ENCODE assay signal across 16 mouse cellular contexts in genomic region chr10:125984473-125985035, GRCm38 (mm10).
"Had no signal": no experiment of that assay in that cellular context is flagged by ENCODE, and none has a peak within 500 bp of the region (broad histone marks: within the 10 kb centered on the region; RNA-seq: fewer than 3 reads in every experiment).

No protein-coding gene starts in this region.

- H3K27me3 ChIP-seq: limb, embryonic 13.5 days; liver, embryonic 15.5 days; midbrain, embryonic 13.5 days; neural tube, embryonic 15.5 days had no signal

- H3K4me2 ChIP-seq: limb, embryonic 13.5 days; liver, embryonic 11.5 days; liver, embryonic 15.5 days; midbrain, embryonic 13.5 days; neural tube, embryonic 15.5 days had no signal

- H3K9ac ChIP-seq: limb, embryonic 13.5 days; liver, embryonic 15.5 days; midbrain, embryonic 13.5 days; neural tube, embryonic 15.5 days had no signal

- DNase-seq: kidney, adult 8-10 months; kidney, postnatal 36 days; layer of hippocampus, adult 9-11 months; layer of hippocampus, postnatal 36 days; lung, adult 2 months; lung, postnatal 10 days; thymus, adult 2 months; thymus, postnatal 25 days had no signal

- H3K4me3 ChIP-seq: limb, embryonic 13.5 days; liver, embryonic 15.5 days; midbrain, embryonic 13.5 days; myocyte; neural tube, embryonic 15.5 days had no signal

- H3K36me3 ChIP-seq: liver, embryonic 15.5 days; midbrain, embryonic 13.5 days; neural tube, embryonic 15.5 days had no signal

- H3K27ac ChIP-seq: limb, embryonic 13.5 days; liver, embryonic 15.5 days; macrophage; midbrain, embryonic 13.5 days; neural tube, embryonic 15.5 days had no signal

- H3K4me1 ChIP-seq: liver, embryonic 15.5 days had no signal

- ATAC-seq: intestine, embryonic 16.5 days; midbrain, embryonic 13.5 days had no signal

- H3K9me3 ChIP-seq: limb, embryonic 13.5 days; liver, embryonic 15.5 days; midbrain, embryonic 13.5 days; neural tube, embryonic 15.5 days had no signal
